Mouse (Mus musculus): ENCODE measurements at regions not wholly inside any gene's neighbourhood (a gene's known extent, or its start where the extent isn't known, plus 50 kb on each side); places are given as distances from the start of the nearest gene placed in this dataset.

DNA sequence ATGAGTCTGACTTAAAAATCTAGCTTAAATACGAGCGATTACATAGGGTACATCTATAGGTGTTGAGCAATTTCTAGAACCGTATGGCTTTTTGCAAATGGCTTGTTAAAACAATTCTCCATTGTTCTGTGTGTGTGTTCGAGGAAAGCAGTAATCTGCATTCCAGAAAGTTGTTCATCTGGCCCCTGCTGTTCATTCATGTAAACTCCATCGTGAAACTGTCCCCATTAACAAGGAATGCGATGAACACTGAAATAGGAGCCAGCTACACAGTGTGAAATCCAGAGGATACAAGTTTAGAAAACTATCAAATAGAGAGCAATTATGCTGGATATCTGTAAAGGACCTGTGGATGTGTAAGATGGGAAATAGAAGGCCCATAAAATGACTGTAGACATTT lies 250.1 kb downstream of the Hsfy2 start:
- TF ChIP-seq CTCF (IDR thresholded peaks at IDR 0.05; ENCODE audit: insufficient read depth, low read length): no peak
- TF ChIP-seq POLR2A (IDR thresholded peaks at IDR 0.05; ENCODE audit: borderline replicate concordance, extremely low read depth, low read depth, low read length): no peak

All from lung, adult 2 months (tissue).